Mouse (Mus musculus): Measurements from ENCODE around the gene Sp2.

DNA sequence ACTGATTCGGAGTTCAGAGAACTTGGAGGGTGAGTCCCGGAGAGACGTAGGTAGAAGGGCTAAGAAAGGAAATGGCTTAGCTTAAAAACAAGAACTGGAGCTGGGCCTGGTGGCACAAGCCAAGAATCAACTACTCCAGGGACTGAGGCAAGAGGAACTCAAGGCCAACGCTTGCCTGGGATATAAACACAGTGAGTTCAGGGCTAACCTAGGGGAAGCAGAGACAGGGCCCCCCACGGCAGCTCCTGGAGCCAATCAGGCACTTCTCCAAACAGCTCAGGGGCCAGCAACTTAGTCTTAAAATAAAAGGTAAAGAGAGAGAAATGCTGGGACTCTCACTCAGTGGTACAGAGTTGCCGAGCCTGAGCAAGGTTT is 44.3 kb downstream of the Sp2 start:
- TF ChIP-seq CTCF (IDR thresholded peaks at IDR 0.05; ENCODE audit: extremely low read depth, insufficient read depth, low read length) (no peak), POLR2A (IDR thresholded peaks at IDR 0.05; ENCODE audit: extremely low read depth, insufficient read depth, low read length) (no peak)

All from cortical plate, adult 2 months (tissue).